Mouse (Mus musculus): ENCODE data around the gene Inpp5d. TPM values are rescaled to one million over a fixed set of nuclear protein-coding genes. Genes with fewer than 3 reads are reported as not detected.

Gene Inpp5d
- polyA plus RNA-seq, 1 experiment from 2014 or later, result 3.9 TPM

DNA sequence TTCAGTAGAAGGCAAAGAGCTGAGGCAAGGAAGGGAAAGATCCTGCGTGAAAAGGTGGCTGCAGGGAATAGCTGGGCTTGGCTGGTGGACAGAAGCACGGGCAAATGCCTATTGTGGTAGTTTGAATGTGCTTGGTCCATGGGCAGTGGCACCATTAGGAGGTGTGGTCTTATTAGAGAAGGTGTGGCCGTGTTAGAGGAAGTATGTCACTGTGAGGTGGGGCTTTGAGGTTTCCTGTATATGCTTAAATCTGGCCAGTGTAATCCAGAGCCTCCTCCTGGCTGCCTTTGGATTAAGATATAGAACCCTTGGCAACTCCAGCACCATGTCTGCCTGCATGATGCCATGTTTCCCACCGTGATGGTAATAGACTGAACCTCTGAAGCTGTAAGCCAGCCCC is 103.2 kb downstream of the Inpp5d start:
- 64% methylated on average over 4 of the region's 4 CpGs for WGBS
- Histone ChIP-seq H3K4me1 (no peaks in the 10 kb centered on the region), H3K9ac (replicated peaks) (no peak overlapping the region), H3K27me3 (no peaks in the 10 kb centered on the region), H3K4me3 (no peak overlapping the region), H3K36me3 (no peaks in the 10 kb centered on the region), H3K9me3 (no peaks in the 10 kb centered on the region), H3K4me2 (replicated peaks) (no peak overlapping the region), H3K27ac (replicated peaks) (no peak overlapping the region)
- ATAC-seq (replicated peaks), result no peak

- no peak overlapping the region for H3K4me3 ChIP-seq
- no peaks in the 10 kb centered on the region for H3K27me3 ChIP-seq
- 85% methylated on average over 2 of the region's 2 CpGs for WGBS
- H3K4me2 ChIP-seq (replicated peaks), result no peak overlapping the region
- no peak overlapping the region for H3K27ac ChIP-seq (replicated peaks)
- no peak overlapping the region for H3K9ac ChIP-seq (replicated peaks)
- H3K9me3 ChIP-seq, result no peaks in the 10 kb centered on the region
- H3K36me3 ChIP-seq, result no peaks in the 10 kb centered on the region
- ATAC-seq (replicated peaks), result no peak
- peaks cover 8% of the 10 kb centered on the region; the same call in 1 of the 2 replicates for H3K4me1 ChIP-seq
Observed at GRCm38 (mm10) chr1:87729070-87729469, 109.0 kb downstream of the Inpp5d start.

GRCm38 (mm10) chr1:87729850-87730249 is 109.7 kb downstream of the Inpp5d start:
- H3K27ac ChIP-seq (replicated peaks), result no peak overlapping the region
- WGBS, result 53% methylated on average over 6 of the region's 6 CpGs
- H3K4me3 ChIP-seq, result no peak overlapping the region
- H3K36me3 ChIP-seq, result no peaks in the 10 kb centered on the region
- H3K9me3 ChIP-seq, result no peaks in the 10 kb centered on the region
- peaks cover 8% of the 10 kb centered on the region; the same call in 1 of the 2 replicates for H3K4me1 ChIP-seq
- H3K9ac ChIP-seq (replicated peaks), result no peak overlapping the region
- ATAC-seq (replicated peaks), result no peak
- H3K27me3 ChIP-seq, result no peaks in the 10 kb centered on the region
- no peak overlapping the region for H3K4me2 ChIP-seq (replicated peaks)

GRCm38 (mm10) chr1:87730271-87730670 is 110.2 kb downstream of the Inpp5d start:
- ATAC-seq (replicated peaks), result no peak
- no peaks in the 10 kb centered on the region for H3K9me3 ChIP-seq
- no peaks in the 10 kb centered on the region for H3K36me3 ChIP-seq
- H3K4me3 ChIP-seq, result no peak overlapping the region
- no peak overlapping the region for H3K4me2 ChIP-seq (replicated peaks)
- H3K27me3 ChIP-seq, result no peaks in the 10 kb centered on the region
- peaks cover 8% of the 10 kb centered on the region; the same call in 1 of the 2 replicates for H3K4me1 ChIP-seq
- WGBS, result 71% methylated on average over 7 of the region's 7 CpGs
- H3K27ac ChIP-seq (replicated peaks), result no peak overlapping the region
- H3K9ac ChIP-seq (replicated peaks), result no peak overlapping the region

- Histone ChIP-seq H3K27me3 (no peaks in the 10 kb centered on the region), H3K9ac (replicated peaks) (no peak overlapping the region), H3K4me3 (no peak overlapping the region), H3K4me2 (replicated peaks) (no peak overlapping the region), H3K36me3 (no peaks in the 10 kb centered on the region), H3K4me1 (peaks cover 8% of the 10 kb centered on the region; the same call in 1 of the 2 replicates), H3K9me3 (no peaks in the 10 kb centered on the region), H3K27ac (replicated peaks) (0 out of 2 replicates have a peak overlapping the region, but pooled peaks have one; percentile 24)
- WGBS, result 62% methylated on average over 5 of the region's 5 CpGs
- ATAC-seq (replicated peaks), result 0 out of 2 replicates have a peak, but pooled peaks have one; percentile 41
Observed at GRCm38 (mm10) chr1:87733212-87733611, 113.1 kb downstream of the Inpp5d start.

- no peaks in the 10 kb centered on the region for H3K9me3 ChIP-seq
- no peak overlapping the region for H3K4me3 ChIP-seq
- peaks cover 8% of the 10 kb centered on the region; the same call in 1 of the 2 replicates for H3K4me1 ChIP-seq
- no peak overlapping the region for H3K4me2 ChIP-seq (replicated peaks)
- H3K27me3 ChIP-seq, result no peaks in the 10 kb centered on the region
- WGBS, result 84% methylated on average over 3 of the region's 3 CpGs
- H3K27ac ChIP-seq (replicated peaks), result no peak overlapping the region
- ATAC-seq (replicated peaks), result no peak
- no peak overlapping the region for H3K9ac ChIP-seq (replicated peaks)
- H3K36me3 ChIP-seq, result no peaks in the 10 kb centered on the region
Observed at GRCm38 (mm10) chr1:87734153-87734552, 114.0 kb downstream of the Inpp5d start.

GRCm38 (mm10) chr1:87740584-87741290 is 120.6 kb downstream of the Inpp5d start:
- H3K9me3 ChIP-seq, result no peaks in the 10 kb centered on the region
- no peak overlapping the region for H3K4me2 ChIP-seq (replicated peaks)
- no peak overlapping the region for H3K27ac ChIP-seq (replicated peaks)
- H3K4me3 ChIP-seq, result no peak overlapping the region
- H3K9ac ChIP-seq (replicated peaks), result no peak overlapping the region
- WGBS, result 83% methylated on average over 6 of the region's 6 CpGs
- no peaks in the 10 kb centered on the region for H3K27me3 ChIP-seq
- ATAC-seq (replicated peaks), result no peak
- H3K36me3 ChIP-seq, result no peaks in the 10 kb centered on the region
- no peaks in the 10 kb centered on the region for H3K4me1 ChIP-seq

DNA sequence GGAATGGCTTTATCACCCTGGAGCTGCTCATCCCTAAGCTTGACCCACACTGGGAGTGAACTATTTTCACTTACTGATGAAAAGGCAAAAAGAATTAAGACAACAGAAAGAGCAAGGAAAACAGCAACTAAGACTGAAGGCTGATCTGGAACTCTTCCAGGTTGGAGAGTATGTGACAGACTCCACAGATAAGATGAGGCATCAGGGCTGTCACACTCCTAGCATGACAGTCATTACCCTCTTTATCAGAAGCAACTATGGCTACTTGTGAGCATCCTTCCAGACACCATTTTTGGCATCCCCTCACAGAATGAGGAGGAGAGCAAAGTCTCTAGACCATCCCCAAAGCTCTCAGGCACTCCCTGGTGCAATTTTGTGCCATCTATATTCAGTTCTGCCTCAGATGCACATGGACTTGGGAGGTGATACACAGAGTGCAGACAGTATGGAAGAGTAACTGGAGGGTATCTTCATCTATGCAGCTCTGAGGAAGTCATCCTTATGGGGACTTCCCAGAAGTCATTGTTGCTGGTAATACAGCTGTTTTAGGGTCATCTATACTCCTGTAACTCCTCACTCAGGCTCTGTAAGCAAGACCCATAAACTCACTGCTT is 129.4 kb downstream of the Inpp5d start:
- Histone ChIP-seq H3K27me3 (no peaks in the 10 kb centered on the region), H3K36me3 (no peaks in the 10 kb centered on the region), H3K4me3 (no peak overlapping the region), H3K27ac (replicated peaks) (no peak overlapping the region), H3K9me3 (no peaks in the 10 kb centered on the region), H3K9ac (replicated peaks) (no peak overlapping the region), H3K4me2 (replicated peaks) (no peak overlapping the region), H3K4me1 (no peaks in the 10 kb centered on the region)
- no peak for ATAC-seq (replicated peaks)

DNA sequence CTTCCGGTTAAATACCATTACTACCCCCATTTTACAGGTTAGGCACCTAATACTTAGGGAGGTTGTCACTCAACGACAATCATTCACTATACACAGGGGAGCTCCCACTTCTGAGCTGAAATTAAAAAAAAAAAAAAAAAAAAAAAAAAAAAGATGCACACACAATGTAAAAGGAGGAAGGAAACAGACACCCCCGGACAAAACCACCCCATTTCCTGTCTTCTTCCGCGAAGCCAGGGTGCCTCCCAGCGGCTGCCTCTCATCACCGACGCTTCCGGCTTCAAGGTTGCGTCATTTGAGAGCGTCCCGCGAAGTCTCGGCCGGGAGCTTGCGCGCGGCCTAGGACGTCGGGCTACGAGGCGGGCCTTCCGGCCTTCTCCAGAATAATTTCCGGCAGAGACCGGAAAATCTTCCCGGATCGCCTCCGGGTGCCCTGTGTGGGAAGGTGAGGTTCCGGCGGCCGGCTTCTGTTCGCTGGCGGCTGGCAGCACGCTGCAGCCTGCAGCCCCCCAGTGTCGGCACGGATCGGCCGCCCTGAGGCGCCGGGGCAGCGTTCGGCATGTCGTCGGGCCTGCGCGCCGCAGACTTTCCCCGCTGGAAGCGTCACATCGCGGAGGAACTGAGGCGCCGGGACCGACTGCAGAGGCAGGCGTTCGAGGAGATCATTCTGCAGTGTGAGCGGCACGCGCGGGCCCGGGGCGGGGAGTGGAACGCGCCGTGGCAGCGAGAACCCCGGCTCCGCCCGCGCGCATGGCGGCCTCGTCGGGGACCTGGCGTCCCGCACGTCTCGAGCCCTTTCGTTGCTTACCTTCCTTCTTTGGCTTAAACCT is 135.7 kb downstream of the Inpp5d start, which contains the start of gene Atg16l1:
TSS of gene Atg16l1 (plus strand) at position 230 of the 830 bp plus-strand sequence.
- no peaks in the 10 kb centered on the region for H3K9me3 ChIP-seq
- H3K4me2 ChIP-seq (replicated peaks), result peak within 1 kb of the TSS; percentile 64
- H3K9ac ChIP-seq (replicated peaks), result peak within 1 kb of the TSS; percentile 91
- peaks cover 15% of the 10 kb centered on the region for H3K36me3 ChIP-seq
- H3K27me3 ChIP-seq, result no peaks in the 10 kb centered on the region
- ATAC-seq (replicated peaks), result peak; percentile 99
- H3K4me3 ChIP-seq, result peak within 1 kb of the TSS; percentile 94
- H3K4me1 ChIP-seq, result peaks cover 14% of the 10 kb centered on the region
- WGBS, result under 1% methylated on average over 79 of the region's 79 CpGs
- H3K27ac ChIP-seq (replicated peaks), result peak within 1 kb of the TSS; percentile 84

DNA sequence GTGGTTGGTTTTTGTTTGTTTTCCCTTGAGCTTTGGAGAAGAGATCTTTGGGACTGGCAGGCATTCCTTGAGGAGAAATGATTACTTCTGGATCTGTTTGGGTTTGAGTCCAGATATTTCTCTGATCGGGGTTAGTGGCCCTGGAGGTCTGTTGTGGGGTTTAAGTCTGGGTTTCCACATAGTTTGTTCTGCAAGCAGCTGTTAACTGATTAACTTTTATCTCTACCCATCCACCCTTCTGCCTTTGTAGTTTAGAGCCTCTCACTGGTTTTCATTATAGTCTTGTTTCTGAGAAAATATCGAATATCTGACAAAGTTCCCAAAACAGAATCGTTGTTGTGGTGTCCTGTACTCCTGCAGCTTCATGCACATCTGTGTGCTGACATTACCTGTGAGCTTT is 143.7 kb downstream of the Inpp5d start:
- Histone ChIP-seq H3K4me2 (replicated peaks) (no peak overlapping the region), H3K4me1 (no peaks in the 10 kb centered on the region), H3K27me3 (no peaks in the 10 kb centered on the region), H3K4me3 (no peak overlapping the region), H3K9ac (replicated peaks) (no peak overlapping the region), H3K36me3 (peaks cover 90% of the 10 kb centered on the region), H3K27ac (replicated peaks) (no peak overlapping the region), H3K9me3 (no peaks in the 10 kb centered on the region)
- WGBS, result 91% methylated on average over 3 of the region's 3 CpGs
- no peak for ATAC-seq (replicated peaks)

DNA sequence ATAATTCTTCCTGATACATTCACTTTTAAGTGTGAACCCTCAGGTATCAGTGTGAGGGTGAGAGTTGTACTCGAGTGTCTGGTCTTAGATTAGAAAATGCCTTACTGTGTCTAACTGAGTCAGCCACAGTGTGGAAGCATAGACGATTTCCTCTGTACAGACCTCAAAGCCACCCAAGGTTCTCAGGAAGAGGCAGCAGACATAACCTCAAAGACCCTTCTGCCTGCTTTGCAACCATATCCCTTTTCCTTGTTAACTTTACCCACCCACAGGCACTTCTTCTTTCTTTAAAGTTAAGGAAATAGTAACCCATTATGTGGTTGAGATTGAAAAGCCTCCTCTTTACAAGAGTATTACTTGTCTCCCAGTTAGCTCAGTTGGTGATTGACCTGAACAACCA is 145.6 kb downstream of the Inpp5d start:
- no peaks in the 10 kb centered on the region for H3K9me3 ChIP-seq
- H3K4me3 ChIP-seq, result no peak overlapping the region
- no peak for ATAC-seq (replicated peaks)
- H3K36me3 ChIP-seq, result peaks cover 93% of the 10 kb centered on the region
- no peaks in the 10 kb centered on the region for H3K27me3 ChIP-seq
- no peak overlapping the region for H3K9ac ChIP-seq (replicated peaks)
- no peak overlapping the region for H3K27ac ChIP-seq (replicated peaks)
- no peaks in the 10 kb centered on the region for H3K4me1 ChIP-seq
- no peak overlapping the region for H3K4me2 ChIP-seq (replicated peaks)
- WGBS, result 99% methylated on average over 2 of the region's 2 CpGs

- no peak overlapping the region for H3K4me3 ChIP-seq
- no peaks in the 10 kb centered on the region for H3K9me3 ChIP-seq
- no peak overlapping the region for H3K9ac ChIP-seq (replicated peaks)
- 95% methylated on average over 3 of the region's 3 CpGs for WGBS
- H3K4me2 ChIP-seq (replicated peaks), result no peak overlapping the region
- H3K27me3 ChIP-seq, result no peaks in the 10 kb centered on the region
- ATAC-seq (replicated peaks), result no peak
- H3K4me1 ChIP-seq, result no peaks in the 10 kb centered on the region
- H3K27ac ChIP-seq (replicated peaks), result no peak overlapping the region
- H3K36me3 ChIP-seq, result peaks cover 93% of the 10 kb centered on the region
Observed at GRCm38 (mm10) chr1:87766233-87766632, 146.1 kb downstream of the Inpp5d start.

All from forebrain, embryonic 15.5 days (tissue).